Mouse (Mus musculus): ENCODE results near the gene Nemp1. TPM values are rescaled to one million over a fixed set of nuclear protein-coding genes. Genes with fewer than 3 reads are reported as not detected.
A peak's percentile ranks its signal among the peaks of the same experiment; 100 is the strongest.

Gene Nemp1
- polyA plus RNA-seq, 1 experiment from 2014 or later, result 10.1 TPM

DNA sequence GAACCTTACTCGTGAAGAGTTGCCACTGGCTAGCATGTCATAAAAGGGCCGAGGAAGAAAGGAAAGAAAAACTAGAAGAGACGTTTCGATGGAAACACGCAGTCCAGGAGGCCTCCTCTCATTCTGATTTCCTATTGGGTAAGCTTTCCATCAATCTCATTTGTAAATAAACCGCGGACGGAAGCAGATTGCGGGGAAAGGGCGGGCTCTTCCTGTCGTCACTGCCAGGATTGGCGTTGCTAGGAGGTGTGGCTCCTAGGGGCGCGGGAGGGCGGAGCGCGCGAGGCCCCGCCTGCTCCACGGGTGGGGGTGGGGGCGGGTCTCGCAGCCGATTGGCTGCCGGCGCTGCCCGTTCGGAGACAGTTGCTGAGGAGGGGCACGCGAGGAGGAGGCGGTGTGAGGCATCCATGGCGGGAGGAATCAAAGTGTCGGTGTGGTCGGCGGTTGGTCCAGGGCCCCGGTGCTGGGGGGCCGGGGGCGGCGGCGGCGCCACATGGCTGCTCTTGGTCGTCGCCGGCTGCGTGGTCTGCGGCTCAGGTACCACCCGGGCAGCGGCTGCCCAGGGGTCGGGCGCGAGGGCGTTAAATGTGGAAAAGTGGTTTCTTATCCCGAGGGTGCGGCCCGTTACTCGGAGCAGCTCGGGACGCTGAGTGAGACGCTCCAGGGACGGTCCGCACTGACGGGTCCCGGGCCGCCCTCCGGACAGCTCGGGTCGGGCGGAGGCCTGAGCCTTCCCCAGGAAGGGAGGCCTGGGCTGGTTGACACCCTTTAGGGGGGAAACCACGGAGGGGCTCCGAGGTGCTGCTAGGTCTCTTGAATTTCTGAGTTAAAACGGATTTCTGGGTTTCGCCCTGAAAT is 10.2 kb downstream of the Nemp1 start:
- Histone ChIP-seq H3K9ac (peak overlapping the region; percentile 62), H3K4me3 (replicated peaks) (peak overlapping the region; percentile 80), H3K27ac (replicated peaks) (peak overlapping the region; percentile 92), H3K4me1 (peaks cover 16% of the 10 kb centered on the region), H3K4me2 (replicated peaks) (peak overlapping the region; percentile 80), H3K9me3 (replicated peaks) (no peaks in the 10 kb centered on the region), H3K27me3 (no peaks in the 10 kb centered on the region), H3K36me3 (no peaks in the 10 kb centered on the region)
- ATAC-seq (ENCODE audit: insufficient number of reproducible peaks, low FRiP score, low TSS enrichment, low read depth), result peak; percentile 97
- WGBS, result under 1% methylated on average over 71 of the region's 71 CpGs

DNA sequence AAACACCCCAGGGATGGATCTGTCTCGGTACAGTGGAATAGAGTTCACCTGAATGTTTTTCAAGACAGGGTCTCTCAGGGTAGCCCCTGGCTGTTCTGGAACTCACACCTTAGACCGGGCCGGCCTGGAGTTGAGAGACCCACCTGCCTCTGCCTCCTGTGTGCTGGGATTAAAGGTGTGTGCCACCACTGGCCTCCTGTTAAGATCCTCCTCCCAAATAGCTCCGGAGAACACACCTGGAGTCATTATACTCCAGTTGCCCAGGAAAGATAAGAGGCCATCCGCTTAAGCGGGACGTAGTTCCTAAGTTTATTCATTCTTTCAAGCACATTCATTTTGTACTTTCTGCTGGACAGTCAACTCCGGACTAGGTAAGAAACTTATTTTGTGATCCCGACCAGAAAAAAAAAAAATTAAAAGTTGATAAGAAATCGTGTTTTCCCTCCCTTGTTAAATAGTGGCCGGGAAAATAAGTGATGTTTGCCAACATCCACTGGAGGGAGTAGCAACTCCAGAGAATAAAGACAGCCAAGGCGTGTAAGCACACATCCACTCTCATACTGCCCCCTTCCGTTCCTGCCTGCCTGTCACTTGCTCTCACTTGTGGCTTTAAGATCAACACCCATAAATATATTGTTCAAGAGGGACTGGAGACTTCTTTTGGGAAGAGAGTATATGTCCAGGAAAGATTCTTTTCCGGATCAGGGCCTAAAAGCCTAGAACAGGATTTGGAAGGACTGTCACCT is 11.1 kb downstream of the Nemp1 start:
- Histone ChIP-seq H3K9ac (peak overlapping the region; percentile 62), H3K4me2 (replicated peaks) (peak overlapping the region; percentile 80), H3K27me3 (no peaks in the 10 kb centered on the region), H3K27ac (replicated peaks) (peak overlapping the region; percentile 75), H3K36me3 (no peaks in the 10 kb centered on the region), H3K9me3 (replicated peaks) (no peaks in the 10 kb centered on the region), H3K4me3 (replicated peaks) (peak overlapping the region; percentile 80), H3K4me1 (peaks cover 16% of the 10 kb centered on the region)
- ATAC-seq (ENCODE audit: insufficient number of reproducible peaks, low FRiP score, low TSS enrichment, low read depth), result no peak
- 9% methylated on average over 14 of the region's 14 CpGs for WGBS

DNA sequence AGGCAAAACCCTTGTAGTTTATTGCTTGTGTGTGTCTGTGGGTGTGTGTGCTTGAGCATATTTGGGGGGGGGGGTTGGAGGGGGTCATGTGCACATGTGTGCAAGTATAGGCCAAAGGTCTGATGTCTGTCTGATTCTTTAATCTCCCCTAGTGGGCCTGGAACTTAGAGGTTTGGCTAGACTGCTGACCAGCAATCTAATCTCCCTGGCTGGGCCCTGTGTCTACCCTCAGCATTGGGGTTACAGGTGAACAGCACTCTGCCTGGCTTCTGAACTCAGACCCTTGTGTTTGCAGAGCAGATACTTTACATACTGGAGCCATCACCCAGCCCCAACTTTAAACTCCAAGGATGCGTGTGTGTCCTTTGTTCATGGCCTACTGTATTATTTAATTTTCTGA is 12.5 kb downstream of the Nemp1 start:
- Histone ChIP-seq H3K27ac (replicated peaks) (no peak overlapping the region), H3K9me3 (replicated peaks) (no peaks in the 10 kb centered on the region), H3K36me3 (no peaks in the 10 kb centered on the region), H3K27me3 (no peaks in the 10 kb centered on the region), H3K4me2 (replicated peaks) (no peak overlapping the region), H3K4me1 (peaks cover 16% of the 10 kb centered on the region), H3K4me3 (replicated peaks) (no peak overlapping the region), H3K9ac (no peak overlapping the region)
- ATAC-seq (ENCODE audit: insufficient number of reproducible peaks, low FRiP score, low TSS enrichment, low read depth), result no peak
- 88% methylated on average over 1 of the region's 1 CpGs for WGBS

DNA sequence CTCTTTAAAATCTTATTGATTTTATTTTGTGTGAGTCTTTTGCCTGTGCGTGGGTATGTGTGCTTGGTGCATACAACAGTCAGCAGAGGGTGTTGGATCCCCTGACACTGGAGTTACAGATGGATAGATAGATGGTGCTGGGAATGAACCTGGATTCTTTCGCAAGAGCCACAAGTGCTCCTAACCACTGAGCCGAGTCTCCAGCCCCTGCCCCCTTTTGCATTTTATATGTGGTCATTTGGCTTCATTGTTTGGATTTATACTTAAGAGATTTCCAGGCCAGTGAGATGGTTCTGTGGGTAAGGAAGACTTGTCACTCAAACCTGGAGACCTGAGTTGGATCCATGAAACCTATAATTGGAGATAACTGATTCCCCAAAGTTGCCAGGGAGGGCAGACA is 13.2 kb downstream of the Nemp1 start:
- Histone ChIP-seq H3K9me3 (replicated peaks) (no peaks in the 10 kb centered on the region), H3K4me1 (peaks cover 15% of the 10 kb centered on the region), H3K27me3 (no peaks in the 10 kb centered on the region), H3K4me2 (replicated peaks) (no peak overlapping the region), H3K4me3 (replicated peaks) (no peak overlapping the region), H3K9ac (no peak overlapping the region), H3K36me3 (no peaks in the 10 kb centered on the region), H3K27ac (replicated peaks) (no peak overlapping the region)
- ATAC-seq (ENCODE audit: insufficient number of reproducible peaks, low FRiP score, low TSS enrichment, low read depth), result no peak
- 91% methylated on average over 3 of the region's 3 CpGs for WGBS

DNA sequence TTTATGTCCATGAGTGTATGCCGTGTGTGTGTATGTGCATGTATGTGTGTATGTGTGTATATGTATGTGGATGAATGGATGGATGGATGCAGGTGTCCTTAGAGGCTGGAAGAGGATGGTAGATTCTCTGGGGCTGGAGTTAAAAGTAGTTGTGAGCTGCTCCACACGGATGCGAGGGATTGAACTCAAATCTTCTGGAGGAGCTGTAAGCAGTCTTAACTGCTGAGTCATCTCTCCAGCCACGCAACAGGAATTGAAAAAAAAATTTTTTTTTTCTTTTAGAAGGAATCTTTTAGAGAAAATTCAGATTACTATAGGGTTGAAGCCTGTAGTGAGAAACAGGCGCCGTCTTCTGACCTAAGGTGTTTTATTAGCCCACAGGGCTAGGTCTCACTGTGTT is 16.2 kb downstream of the Nemp1 start:
- Histone ChIP-seq H3K4me1 (0 out of 2 replicates have a peak, but pooled peaks cover 9% of the 10 kb centered on the region), H3K9ac (no peak overlapping the region), H3K4me2 (replicated peaks) (no peak overlapping the region), H3K9me3 (replicated peaks) (no peaks in the 10 kb centered on the region), H3K27me3 (no peaks in the 10 kb centered on the region), H3K36me3 (no peaks in the 10 kb centered on the region), H3K4me3 (replicated peaks) (no peak overlapping the region), H3K27ac (replicated peaks) (no peak overlapping the region)
- no peak for ATAC-seq (ENCODE audit: insufficient number of reproducible peaks, low FRiP score, low TSS enrichment, low read depth)
- 76% methylated on average over 6 of the region's 6 CpGs for WGBS

DNA sequence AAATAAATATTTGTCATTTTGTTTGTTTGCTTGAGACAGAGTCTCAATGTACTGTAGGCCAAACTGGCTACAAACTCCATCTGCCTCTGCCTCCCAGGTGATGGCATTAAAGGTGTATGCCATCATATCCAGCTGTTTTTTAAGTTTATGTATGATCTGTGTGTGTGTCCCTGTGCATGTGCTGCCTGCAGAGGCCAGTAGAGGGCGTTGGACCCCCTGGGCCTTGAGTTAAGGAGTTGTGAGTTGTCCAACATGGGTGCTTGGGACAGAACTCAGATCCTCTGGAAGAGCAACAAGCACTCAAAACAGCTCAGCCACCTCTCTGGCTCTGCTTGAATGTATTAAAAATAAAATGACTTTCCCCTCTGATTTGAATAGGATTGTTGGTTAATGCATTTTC is 24.4 kb downstream of the Nemp1 start:
- Histone ChIP-seq H3K4me3 (replicated peaks) (no peak overlapping the region), H3K9ac (no peak overlapping the region), H3K4me1 (0 out of 2 replicates have a peak, but pooled peaks cover 2% of the 10 kb centered on the region), H3K9me3 (replicated peaks) (no peaks in the 10 kb centered on the region), H3K27ac (replicated peaks) (no peak overlapping the region), H3K4me2 (replicated peaks) (no peak overlapping the region), H3K27me3 (no peaks in the 10 kb centered on the region), H3K36me3 (peaks cover 36% of the 10 kb centered on the region)
- WGBS, result 27% methylated on average over 1 of the region's 1 CpGs
- ATAC-seq (ENCODE audit: insufficient number of reproducible peaks, low FRiP score, low TSS enrichment, low read depth), result no peak

DNA sequence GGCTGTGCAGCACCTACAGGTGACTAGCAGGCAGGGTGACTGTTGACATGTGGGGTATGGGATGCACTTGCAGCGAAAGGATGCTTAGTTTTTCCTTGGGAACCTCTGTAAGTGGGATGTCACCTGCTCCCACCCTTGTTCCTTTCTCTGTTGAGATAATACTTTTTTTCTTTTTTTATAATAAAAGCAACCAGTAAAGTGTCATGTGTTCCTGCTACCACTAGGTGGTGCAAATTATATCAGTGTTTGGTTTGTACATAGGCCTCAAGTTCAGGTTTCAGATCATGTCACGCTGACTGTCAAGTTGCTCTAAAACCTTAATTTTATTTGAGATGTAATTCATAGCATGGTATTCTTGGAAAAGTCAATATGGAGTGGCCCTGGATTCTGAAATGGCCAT is 27.9 kb downstream of the Nemp1 start:
- no peak overlapping the region for H3K4me2 ChIP-seq (replicated peaks)
- no peak for ATAC-seq (ENCODE audit: insufficient number of reproducible peaks, low FRiP score, low TSS enrichment, low read depth)

DNA sequence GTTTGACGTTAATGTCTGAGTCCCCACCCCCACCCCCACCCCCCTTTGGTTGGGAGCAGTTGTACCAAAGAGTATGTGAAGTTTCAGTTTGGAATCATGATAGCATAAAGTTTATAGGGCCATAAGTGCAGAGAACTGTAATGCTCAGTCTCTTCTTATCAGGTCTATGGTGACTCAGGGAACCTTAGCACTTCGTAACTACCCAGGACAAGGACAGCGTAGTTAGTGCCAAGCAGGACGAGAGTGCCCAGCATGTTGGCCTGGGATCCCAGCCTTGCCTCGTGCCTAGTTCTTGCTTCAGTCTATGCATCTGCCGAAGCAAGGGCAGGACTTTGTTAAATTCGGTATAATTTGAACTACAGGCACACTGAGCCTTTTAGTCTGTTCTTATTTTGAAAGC is 29.1 kb downstream of the Nemp1 start:
- Histone ChIP-seq H3K36me3 (peaks cover 52% of the 10 kb centered on the region), H3K9me3 (replicated peaks) (no peaks in the 10 kb centered on the region), H3K4me3 (replicated peaks) (no peak overlapping the region), H3K4me2 (replicated peaks) (no peak overlapping the region), H3K4me1 (no peaks in the 10 kb centered on the region), H3K27me3 (no peaks in the 10 kb centered on the region), H3K27ac (replicated peaks) (no peak overlapping the region), H3K9ac (no peak overlapping the region)
- WGBS, result 89% methylated on average over 7 of the region's 7 CpGs
- no peak for ATAC-seq (ENCODE audit: insufficient number of reproducible peaks, low FRiP score, low TSS enrichment, low read depth)

More for the DNA sequence above, 27.9 kb downstream of the Nemp1 start:
- WGBS, result 43% methylated on average over 2 of the region's 2 CpGs
- Histone ChIP-seq H3K27me3 (no peaks in the 10 kb centered on the region), H3K4me1 (no peaks in the 10 kb centered on the region), H3K27ac (replicated peaks) (no peak overlapping the region), H3K36me3 (peaks cover 60% of the 10 kb centered on the region), H3K9me3 (replicated peaks) (no peaks in the 10 kb centered on the region), H3K4me3 (replicated peaks) (no peak overlapping the region), H3K9ac (no peak overlapping the region)

DNA sequence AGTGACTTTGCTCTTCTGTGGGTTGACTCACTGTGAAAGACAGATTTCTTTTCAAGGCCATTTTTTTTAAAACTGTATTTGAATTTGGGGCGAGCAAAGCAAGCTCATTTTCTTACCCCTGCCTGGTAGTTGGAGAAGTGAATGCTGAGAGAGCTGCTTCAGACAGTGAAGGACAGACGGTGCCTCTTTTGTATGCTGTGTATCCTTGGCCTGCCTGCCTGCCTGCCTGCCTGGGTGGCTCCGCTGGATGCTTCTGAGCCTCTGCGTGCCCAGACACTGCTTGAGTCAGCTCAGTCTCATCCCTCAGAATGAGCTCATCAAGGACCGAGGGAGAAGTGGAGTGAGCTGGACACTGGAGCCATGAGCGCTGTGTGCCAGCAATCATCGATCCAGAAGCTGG is 32.3 kb downstream of the Nemp1 start:
- H3K36me3 ChIP-seq, result peaks cover 39% of the 10 kb centered on the region
- no peak overlapping the region for H3K4me2 ChIP-seq (replicated peaks)
- no peak overlapping the region for H3K9ac ChIP-seq
- no peak overlapping the region for H3K4me3 ChIP-seq (replicated peaks)
- ATAC-seq (ENCODE audit: insufficient number of reproducible peaks, low FRiP score, low TSS enrichment, low read depth), result no peak
- WGBS, result 85% methylated on average over 7 of the region's 7 CpGs
- no peaks in the 10 kb centered on the region for H3K9me3 ChIP-seq (replicated peaks)
- no peaks in the 10 kb centered on the region for H3K4me1 ChIP-seq
- H3K27ac ChIP-seq (replicated peaks), result no peak overlapping the region
- H3K27me3 ChIP-seq, result no peaks in the 10 kb centered on the region

DNA sequence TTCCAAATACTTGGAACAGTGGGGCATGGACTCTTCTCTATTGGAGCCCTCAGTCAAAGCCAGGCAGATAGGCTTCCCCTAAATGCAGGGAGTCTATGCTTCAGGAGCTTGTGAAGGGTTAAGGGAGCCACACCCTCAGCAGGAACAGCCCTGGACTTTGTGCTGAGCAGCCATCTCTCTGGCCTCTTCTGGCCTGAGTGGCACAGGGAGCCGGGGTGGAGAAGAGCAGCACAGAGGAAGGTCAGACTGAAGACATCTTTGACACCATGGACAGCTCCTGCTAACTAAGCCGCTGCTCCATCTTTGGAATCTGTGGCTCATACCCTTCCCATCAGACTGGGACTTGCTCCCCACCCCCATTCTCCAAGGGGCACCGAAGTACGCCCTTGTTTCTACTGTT is 36.6 kb downstream of the Nemp1 start:
- Histone ChIP-seq H3K9ac (no peak overlapping the region), H3K4me2 (replicated peaks) (no peak overlapping the region), H3K4me3 (replicated peaks) (no peak overlapping the region), H3K27ac (replicated peaks) (no peak overlapping the region), H3K9me3 (replicated peaks) (no peaks in the 10 kb centered on the region), H3K27me3 (no peaks in the 10 kb centered on the region), H3K36me3 (peaks cover 11% of the 10 kb centered on the region), H3K4me1 (no peaks in the 10 kb centered on the region)
- 34% methylated on average over 4 of the region's 4 CpGs for WGBS
- ATAC-seq (ENCODE audit: insufficient number of reproducible peaks, low FRiP score, low TSS enrichment, low read depth), result no peak

DNA sequence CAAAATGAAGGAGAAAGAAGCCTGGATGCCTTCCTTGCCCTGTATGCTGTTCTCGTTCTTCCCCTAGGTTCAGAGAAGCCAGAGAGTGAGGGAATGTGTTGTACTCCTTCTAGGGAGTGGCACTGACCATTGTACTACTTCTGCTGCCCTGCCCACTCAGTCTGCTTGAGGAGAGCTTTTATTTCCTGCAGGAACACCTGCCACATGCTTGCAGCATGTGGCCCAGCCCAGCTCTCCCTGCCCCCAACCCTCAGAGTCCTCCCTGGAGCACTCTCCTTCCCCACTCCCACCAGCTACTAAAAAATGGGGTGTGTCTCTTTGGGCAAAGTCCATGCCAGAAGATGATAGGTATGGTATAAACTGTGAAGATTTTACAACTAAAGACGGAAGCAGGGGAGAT is 37.6 kb downstream of the Nemp1 start:
- Histone ChIP-seq H3K4me3 (replicated peaks) (no peak overlapping the region), H3K4me1 (no peaks in the 10 kb centered on the region), H3K4me2 (replicated peaks) (no peak overlapping the region), H3K9ac (no peak overlapping the region), H3K27ac (replicated peaks) (no peak overlapping the region), H3K36me3 (0 out of 2 replicates have a peak, but pooled peaks cover 2% of the 10 kb centered on the region), H3K9me3 (replicated peaks) (no peaks in the 10 kb centered on the region), H3K27me3 (no peaks in the 10 kb centered on the region)
- ATAC-seq (ENCODE audit: insufficient number of reproducible peaks, low FRiP score, low TSS enrichment, low read depth), result no peak
- WGBS, result 60% methylated on average over 2 of the region's 2 CpGs
